Mouse (Mus musculus) T-helper 17 cell (primary cell): ENCODE results near the gene Antxr1.

Experiments
- in situ Hi-C, 2 experiments: fragments of 300-600 bp; cut with MboI, MseI; formaldehyde crosslinking; loops; 1 replicate in 1 of 2; 2 replicates in 1 of 2; pipeline ENCODE4 v1.15.1; 2025; ENCODE audit warnings: high pct_unique_total_duplicates in 2 of 2

Gene Antxr1

GRCm38 (mm10) chr6:87335091-87335934 is at the start of gene Antxr1:
Antxr1 (minus strand) TSS chr6:87335821.
- in situ Hi-C loops = no loop called here

GRCm38 (mm10) chr6:87384761-87385160 is 49.1 kb upstream of the Antxr1 start:
- in situ Hi-C loops = no loop called here

- in situ Hi-C loops = no loop called here
These were observed 48.5 kb upstream of the Antxr1 start for GRCm38 (mm10) chr6:87383926-87384691.

DNA sequence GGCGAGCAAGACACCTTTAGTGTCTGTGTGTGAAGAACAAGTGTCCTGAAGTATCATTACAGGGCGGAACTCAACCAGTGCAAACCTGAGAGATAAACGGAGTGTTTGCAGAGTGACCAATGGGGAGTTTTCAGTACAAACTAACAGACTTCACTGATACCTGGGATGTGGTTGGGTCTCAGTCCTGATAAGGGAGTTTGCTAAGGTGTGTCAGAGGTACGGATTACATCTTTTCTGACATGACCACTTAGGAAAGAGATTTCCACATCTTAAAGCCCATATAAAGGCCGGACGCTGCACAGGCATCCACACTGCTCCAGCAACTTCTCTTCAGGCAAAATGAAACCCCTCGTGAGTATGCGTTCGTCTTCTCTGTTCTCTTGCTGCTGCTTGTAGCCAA is 37.4 kb upstream of the Antxr1 start, which contains the start of gene Gkn2:
Gene Gkn2, plus strand, starts transcription at position 301 of the 400 bp plus-strand sequence.
- in situ Hi-C loops = no loop called here

DNA sequence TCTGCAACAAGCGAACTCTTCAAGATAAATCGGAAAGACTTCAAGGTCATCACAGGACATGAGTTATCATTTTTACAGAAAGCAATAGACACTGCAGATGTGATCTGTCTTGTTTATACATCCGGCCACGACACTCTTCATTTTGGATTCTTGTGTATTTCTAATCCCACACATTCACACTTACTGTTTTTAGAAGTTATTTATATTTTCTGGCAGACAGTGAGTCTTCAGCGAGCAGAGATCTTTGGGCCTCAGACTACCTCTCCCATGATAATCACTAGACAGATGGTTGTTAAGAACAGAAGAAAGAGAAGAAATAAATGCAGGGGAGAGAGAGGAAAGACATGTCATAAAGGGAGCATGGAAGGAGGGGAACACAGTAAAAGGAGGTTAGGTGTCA is 33.6 kb upstream of the Antxr1 start:
- in situ Hi-C loops = no loop called here

- in situ Hi-C loops = no loop called here
These were observed 18.8 kb upstream of the Antxr1 start for GRCm38 (mm10) chr6:87354441-87354840.

- in situ Hi-C loops = no loop called here
These were observed 15.2 kb upstream of the Antxr1 start, which contains the start of gene Gkn1 for GRCm38 (mm10) chr6:87350829-87351228. Gkn1 (minus strand) TSS chr6:87350942.

- in situ Hi-C loops = no loop called here
These were observed 294 bp upstream of the Antxr1 start for GRCm38 (mm10) chr6:87335935-87336295.

- in situ Hi-C loops = no loop called here
These were observed 1.1 kb downstream of the Antxr1 start for GRCm38 (mm10) chr6:87334361-87335090.

- in situ Hi-C loops = no loop called here
These were observed 3.2 kb downstream of the Antxr1 start for GRCm38 (mm10) chr6:87332380-87332779.

GRCm38 (mm10) chr6:87328265-87329173 is 7.1 kb downstream of the Antxr1 start:
- in situ Hi-C loops = loop anchor here (5.0 kb wide), 1 partner anchor 226 kb away; the partner anchor contains the start of gene D6Ertd527e (in 2 of the 2)

- in situ Hi-C loops = loop anchor here (5.0 kb wide), 1 partner anchor 225 kb away; the partner anchor contains the start of gene D6Ertd527e (in 2 of the 2)
These were observed 8.7 kb downstream of the Antxr1 start for GRCm38 (mm10) chr6:87326932-87327331.

GRCm38 (mm10) chr6:87323381-87323780 is 12.2 kb downstream of the Antxr1 start:
- in situ Hi-C loops = no loop called here

GRCm38 (mm10) chr6:87318651-87319050 is 17.0 kb downstream of the Antxr1 start:
- in situ Hi-C loops = loop anchor here (10.0 kb wide), 2 partner anchors 324 to 994 kb away; no protein-coding TSS in a partner anchor

GRCm38 (mm10) chr6:87316966-87317365 is 18.7 kb downstream of the Antxr1 start:
- in situ Hi-C loops = loop anchor here (10.0 kb wide), 2 partner anchors 322 to 992 kb away; no protein-coding TSS in a partner anchor

DNA sequence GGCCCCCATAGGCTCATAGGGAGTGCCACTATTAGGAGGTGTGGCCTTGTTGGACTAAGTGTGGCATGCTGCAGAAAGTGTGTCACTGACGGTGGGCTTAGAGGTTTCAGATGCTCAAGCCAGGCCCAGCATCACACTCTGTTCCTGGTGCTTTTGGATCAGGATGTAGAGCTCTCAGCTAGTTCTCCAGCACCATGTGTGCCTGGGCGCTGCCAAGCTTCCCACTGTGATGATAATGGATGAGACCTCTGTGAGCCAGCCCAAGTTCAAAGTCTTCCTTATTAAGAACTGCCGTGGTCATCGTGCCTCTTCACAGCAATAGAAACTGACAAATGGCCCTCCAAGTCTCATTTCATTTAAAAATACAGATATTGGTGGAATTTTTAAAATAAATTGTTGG is 22.9 kb downstream of the Antxr1 start:
- in situ Hi-C loops = loop anchor here (10.0 kb wide), 2 partner anchors 318 to 988 kb away; no protein-coding TSS in a partner anchor

GRCm38 (mm10) chr6:87304486-87304885 is 31.1 kb downstream of the Antxr1 start:
- in situ Hi-C loops = no loop called here

DNA sequence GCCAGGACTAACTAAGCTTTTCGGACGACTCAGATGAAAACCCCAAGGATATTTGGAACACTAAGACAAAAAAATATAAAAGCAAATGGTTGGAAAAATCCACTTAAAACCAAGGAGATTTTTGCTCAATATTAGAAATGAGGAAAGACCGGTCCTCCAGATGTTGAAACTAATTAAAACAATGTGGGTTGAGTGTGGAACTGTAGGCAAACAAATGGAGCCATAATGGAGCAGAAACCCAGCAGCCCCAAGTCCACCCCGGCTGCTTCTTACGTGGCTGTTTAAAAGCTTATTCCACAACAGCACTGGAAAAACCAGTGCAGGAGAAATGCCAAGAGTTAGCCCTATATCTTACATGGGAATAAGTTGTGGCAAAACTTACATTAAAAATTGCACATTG is 32.9 kb downstream of the Antxr1 start:
- in situ Hi-C loops = no loop called here

GRCm38 (mm10) chr6:87301991-87302390 is 33.6 kb downstream of the Antxr1 start:
- in situ Hi-C loops = no loop called here

GRCm38 (mm10) chr6:87294904-87295303 is 40.7 kb downstream of the Antxr1 start:
- in situ Hi-C loops = no loop called here
